Mouse (Mus musculus) kidney, postnatal 25 days (tissue): Measurements from ENCODE around the gene Jade1.

Experiments
- DNase-seq, 2 experiments: peaks; one replicate each; pipeline ENCODE4 v3.0.0; 2021; ENCODE audit warnings: mixed read lengths in 2 of 2

Gene Jade1

DNA sequence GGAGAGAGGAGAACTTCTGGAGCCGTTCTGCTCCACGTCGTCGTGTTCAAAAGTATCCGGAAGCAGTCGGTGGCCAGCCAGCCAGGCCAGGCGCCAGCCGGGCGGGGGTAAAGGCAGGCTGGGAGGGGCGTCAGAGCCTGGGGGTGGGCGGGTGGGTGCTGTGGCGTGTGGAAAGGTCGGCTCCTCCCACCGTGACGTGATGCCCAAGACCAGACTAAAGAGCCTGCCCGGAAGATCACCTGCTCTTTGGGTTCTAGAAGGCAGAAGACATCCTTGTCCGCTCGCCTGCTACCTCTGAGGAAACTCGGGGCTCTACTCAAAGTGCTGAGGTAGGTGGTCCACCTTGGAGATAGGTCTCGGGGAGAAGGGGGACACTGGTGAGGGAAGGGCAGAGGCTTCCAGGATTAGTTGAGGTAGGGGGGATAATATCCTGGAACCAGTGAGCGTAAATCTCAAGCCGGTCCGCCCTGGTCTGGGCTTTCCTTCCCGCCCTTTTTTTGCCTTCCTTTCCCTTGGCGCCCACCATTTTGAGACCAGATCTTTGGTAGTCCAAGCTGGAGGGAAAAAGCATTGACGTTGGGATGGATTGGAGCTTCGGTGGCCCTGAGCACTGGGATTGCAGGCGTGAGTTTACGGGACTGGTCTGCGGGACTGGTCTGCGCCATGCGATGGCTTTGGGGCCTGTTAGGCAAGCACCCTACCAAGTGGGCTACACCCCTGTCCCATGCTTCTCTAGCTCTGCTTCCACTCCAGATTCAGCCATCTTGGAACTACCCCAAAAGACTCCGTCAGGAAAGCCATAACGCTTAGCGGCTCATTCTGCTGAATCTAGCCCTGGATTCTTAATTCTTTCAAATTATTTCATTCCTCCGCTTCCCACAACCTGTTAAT is at the start of gene Jade1:
Jade1 (plus strand) TSS at position 241 of the 891 bp plus-strand sequence.
- DNase-seq, result no peak

DNA sequence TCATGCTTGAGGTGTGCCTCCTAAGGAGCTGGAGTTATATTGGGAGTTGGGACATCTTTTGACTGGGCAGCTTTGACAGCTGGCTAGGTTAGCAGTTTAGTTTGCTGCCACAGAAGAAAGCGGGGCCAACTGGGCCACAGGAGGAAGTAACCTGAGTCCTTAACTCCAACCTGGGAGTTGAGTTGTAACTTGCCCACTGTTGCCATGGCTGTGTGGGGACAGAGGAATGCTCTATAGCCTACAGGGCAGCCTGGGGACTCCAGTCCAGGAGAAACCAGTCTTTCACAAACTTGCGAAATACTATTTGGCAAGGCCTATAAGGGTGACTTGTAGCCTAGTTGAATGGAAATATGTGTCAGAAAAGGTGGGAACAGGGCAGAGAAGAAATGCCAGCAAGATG is 46.1 kb upstream of the Jade1 start:
- DNase-seq, result peak; percentile 52 to 82

DNA sequence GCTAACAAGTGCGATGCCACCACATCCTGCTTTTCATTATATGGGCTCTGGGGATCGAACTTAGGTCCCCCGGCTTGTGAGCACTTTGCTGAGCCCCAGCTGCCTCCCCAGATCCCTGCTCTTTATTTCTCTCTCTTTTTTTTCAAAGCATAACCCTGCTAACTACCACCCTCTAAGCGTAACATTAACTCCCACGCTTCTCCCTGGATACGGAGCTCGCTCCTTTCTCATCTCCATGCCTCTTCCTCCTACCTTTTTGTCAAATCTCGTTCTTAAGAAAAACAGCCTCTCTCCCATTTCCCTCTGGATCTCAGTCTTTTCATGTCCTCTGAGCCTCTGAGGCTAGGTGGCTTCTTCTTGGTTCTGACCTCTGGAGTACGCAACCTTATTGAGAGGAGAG is 45.3 kb upstream of the Jade1 start:
- DNase-seq, result no peak

DNA sequence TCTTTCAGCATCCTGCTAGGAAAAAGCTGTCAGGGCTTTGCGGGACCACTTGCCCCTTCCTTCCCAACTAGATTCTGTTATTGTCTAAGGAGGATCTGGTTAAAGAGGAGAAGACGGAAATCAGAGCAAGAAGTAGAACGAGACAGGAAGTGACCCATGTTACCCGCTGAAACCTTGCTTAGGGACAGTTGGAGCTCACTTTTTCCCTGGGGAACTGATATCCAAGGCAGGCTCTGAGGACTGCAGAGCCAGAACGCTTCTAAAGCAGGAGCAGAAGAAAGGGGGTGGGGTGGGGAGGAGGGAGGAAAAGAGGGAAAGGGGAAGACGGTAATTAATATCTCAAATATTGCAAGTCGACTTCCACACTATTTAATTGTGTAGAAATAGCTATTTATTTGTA is 44.8 kb upstream of the Jade1 start:
- no peak for DNase-seq

DNA sequence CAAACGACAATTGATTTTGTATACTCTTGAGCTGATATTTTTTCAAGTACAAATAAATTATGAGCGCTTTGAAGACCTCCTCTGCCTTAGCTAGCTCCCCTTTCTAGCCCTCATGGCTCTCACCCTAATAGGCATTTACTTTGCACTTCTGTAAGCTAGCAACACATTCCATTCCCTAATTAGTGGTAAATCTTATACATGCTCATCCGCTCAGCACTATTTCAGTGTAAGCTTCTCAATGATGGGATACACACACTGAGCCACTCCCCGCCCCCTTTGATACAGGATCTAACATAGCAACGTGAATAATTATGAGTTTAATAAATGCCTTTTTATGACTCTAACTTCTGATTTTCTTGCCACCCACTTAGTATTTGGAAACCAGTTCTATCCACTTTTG is 41.5 kb upstream of the Jade1 start:
- DNase-seq, result no peak

DNA sequence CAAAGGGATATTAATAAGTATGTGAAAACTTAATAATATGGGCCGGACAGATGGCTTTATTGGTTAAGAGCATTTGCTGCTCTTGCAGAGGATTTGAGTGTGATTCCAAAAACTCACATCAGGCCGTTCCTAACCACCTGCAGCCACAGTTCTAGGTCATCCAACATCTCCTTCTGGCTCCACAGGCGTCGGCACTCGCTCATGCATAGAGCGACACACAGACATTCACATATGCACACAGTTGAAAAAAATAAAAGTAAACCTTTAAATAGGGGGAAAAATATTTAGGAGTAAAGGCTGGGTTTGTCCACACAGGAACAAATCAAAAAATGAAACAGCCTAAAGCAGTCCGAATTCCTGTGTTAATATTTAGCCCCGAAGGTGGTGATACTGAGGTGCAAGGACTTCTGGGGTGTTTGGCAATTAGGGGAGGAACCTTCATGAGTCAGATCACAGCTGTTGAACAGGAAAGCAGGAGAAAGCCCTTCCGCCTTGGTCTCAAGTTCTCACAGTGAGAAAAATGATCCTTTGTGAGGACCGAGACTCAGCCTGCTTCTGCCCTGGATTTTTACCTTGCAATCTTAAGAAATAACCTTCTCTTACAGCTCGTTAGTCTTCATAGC is 40.7 kb upstream of the Jade1 start:
- no peak for DNase-seq

DNA sequence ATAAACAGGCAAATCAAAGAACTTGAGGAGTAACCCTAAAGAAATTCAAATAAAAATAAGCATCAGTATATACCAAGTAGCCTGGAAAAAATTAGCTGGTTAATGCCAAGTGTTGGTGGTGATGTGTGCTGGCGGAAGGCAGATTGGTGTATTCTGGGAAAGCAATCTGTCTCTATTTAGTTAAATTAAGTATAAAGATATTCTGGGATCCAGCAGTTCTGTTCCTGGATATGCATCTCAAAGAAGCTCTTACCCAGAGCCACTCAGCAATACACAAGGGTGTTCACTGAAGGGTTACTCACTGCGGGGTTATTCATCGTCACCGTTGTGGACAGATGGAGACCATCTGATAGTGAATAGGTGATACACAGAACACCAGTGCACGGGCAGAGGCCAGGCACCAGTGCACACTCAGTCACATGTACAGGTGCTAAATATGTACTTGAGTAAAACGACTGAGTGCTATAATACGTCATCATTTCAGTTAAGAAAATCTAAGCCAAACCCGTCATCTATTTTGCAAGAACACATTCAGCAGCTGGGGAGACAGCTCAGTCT is 38.5 kb upstream of the Jade1 start:
- DNase-seq, result no peak

DNA sequence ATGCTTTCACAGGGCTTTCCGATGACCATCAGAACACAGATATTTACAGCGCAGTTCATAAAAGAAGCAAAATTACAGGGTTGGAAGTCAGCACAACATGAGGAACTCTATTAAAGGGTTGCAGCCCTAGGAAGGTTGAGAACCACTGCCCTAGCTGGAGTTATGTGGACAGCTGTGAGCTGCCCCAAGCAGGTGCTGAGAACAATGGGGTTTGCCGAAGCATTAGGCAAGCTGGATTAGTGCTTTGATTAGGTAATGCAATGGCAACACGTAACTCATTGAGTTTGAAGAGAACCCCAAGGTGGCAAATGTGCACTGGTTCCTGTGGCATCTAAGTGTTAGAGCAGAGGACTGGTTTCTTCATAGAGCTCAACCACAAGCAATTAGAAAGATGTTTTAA is 34.6 kb upstream of the Jade1 start:
- DNase-seq, result no peak

DNA sequence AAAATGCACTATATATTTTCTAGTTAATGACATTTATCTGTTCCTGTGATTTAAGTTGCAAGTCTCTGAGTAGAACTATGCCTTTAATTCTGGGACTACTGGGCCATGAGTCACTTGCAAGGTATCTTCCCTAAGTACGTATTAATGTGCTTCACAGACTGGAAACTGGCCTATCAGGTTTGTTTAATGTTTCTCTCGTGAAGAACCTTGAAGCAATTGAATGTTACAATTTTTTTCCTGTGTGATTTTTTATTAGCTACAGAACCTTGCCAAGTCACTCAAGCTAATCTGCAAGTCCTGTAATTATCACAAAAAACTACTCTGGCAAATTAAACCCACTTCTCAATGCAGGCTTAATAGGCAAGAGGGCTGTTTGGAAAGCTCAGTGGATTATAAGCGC is 33.8 kb upstream of the Jade1 start:
- DNase-seq, result no peak

DNA sequence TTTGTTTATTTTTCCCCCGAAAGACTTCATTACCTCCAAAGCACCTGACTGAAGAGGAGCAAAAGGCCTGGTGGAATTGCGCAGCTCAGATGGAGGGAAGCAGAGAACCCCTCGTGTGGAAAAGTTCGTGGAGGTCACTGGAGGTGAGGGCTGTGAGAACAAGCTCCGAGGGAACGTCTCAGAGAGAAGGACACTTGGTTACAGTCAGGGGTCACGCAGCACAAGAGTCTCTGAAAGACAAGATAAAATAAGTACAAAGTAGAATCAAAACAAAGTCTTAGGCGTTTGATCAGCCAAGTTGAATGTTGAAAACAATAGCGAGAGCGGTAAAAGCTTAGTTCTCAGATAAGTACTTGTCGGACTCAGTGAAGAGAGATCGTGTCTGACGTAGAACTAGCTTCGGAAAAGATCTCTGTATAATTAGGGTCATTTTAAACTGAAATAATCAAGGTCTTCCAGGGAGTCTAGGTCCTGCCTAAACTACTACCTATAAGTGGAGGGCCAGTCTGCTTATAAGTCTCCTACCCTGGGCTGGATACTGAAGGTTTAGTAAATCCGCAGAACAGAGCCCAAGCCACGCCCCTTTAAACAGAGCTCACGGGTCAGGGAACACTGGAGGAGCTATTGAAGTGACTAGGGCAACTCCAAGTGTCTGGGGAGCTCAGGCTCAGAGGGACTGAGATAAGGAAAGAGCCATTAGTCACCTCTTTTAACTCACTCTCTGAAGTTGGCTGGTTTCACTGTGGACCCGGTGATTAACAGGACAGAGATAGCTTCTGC is 33.1 kb upstream of the Jade1 start:
- peak; percentile 64 to 70 for DNase-seq

DNA sequence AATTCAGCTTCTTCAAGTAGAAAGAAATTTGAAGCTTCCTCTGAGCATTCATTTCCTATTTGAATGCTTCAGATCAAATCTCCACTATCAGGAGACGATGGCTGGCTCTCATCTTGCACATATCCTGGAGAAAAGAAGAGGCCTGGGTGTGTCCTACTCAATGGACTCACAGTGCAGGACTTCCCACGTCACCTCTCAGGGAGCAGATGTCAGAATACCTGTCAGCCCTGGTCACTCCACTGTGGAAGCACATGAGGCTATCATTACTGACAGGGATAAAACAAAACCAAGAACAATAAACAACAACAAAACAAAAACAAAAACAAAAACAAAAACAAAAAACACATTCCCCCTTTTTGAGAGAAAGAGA is 32.5 kb upstream of the Jade1 start:
- DNase-seq, result no peak

DNA sequence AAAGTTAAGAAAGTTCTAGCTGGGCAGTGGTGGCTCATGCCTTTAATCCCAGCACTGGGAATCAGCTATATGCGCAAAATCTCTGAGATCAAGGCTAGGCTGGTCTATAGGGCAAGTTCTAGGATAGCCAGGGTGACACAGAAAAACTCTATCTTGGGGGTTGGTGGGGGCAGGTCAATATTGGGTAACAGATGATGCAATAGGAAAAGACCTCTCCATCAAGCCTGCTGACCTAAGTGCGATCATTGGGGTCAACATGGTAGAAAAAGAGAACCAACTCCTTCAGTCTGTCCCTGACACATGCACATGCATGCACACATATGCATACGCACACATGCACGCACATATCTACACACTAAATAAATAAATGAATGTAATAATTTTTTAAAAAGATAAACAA is 32.1 kb upstream of the Jade1 start:
- DNase-seq, result no peak

DNA sequence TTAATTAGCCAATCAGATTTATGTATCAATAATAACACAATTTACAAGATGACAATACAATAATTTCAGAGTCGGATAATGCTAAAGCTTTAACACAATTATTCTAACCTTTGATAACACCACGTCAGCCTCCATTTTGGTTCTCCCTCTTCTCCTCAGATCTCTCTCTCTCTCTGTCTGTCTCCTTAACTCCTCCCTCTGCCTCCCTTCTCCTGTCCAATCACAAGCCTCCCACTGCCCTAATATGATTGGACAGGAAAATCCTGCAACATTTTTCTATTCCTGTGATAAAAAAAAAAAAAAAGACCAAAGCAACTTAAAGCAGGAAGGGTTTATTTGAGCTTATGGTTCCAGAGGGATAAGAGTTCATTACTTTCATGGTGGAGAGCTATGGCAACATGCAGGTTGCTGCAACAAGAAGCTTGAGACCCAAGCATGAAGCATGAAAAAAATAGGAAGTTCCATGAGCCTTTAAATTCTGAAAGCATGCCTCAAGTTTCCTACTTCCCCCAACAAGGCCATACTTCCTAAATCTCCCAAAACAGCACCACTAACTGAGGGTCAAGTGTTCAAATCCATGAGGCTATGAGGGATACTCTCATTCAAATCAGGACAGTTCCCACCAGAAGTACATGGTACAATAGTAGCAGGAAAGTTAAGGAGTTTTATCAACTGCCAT is 27.1 kb upstream of the Jade1 start:
- no peak for DNase-seq

DNA sequence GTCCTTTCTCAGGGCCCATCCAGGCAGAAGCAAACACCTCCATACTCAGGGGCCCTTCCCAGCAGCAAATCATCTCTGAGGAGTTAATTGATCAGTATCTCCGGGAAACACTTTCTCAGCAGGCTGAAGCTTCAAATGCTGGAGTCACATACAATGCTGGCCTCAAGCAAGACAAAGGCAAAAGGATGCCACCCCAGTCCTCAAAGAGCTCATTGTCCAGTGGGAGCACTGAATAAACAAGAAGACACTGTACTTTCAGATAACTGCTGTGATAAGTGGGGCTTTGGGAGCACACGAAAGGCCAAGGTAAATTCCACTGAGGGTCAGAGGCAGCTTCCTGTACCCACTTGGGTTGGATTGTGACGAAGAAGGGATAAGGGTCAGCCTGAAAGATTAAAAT is 25.4 kb upstream of the Jade1 start:
- no peak for DNase-seq

DNA sequence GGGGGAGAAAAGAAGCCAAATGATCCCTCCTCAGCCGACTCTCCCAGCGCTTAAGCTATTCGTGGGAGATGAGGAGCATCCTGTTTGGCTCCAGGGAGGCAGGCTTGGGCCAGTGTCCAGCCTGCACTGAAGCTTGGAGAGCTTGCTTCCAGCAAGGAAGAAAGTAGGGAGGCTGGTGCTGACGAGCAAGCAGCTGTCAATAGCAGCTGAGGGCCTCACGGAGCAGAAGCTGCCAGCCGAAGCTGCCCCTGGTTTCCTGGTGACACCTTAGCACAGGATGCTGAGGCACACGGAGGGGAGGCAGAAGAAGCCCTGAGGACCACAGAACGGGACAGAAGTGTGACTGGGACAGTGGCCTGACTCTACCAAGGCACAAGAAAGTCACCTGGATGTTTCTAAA is 24.0 kb upstream of the Jade1 start:
- peak in 1 of 2 experiments; percentile 40 for DNase-seq

DNA sequence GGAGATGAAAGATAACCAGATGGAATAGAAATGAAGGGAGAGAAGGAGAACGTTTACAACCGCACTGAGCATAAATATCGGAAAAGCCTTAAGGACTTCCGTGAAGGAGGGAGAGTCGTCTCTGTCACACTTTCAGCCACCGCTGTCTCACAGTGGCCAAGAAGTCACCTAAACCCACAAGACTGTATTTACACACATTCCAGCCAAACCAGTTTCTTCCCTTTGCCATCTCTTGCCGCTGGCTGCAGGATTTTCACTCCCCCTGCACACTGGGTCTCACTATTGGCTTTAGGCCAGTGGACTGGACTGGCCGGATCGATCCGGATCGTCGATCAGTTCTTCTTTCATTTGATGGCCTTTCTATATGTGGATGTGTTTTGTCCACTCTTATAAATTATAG is 23.4 kb upstream of the Jade1 start:
- DNase-seq, result no peak

DNA sequence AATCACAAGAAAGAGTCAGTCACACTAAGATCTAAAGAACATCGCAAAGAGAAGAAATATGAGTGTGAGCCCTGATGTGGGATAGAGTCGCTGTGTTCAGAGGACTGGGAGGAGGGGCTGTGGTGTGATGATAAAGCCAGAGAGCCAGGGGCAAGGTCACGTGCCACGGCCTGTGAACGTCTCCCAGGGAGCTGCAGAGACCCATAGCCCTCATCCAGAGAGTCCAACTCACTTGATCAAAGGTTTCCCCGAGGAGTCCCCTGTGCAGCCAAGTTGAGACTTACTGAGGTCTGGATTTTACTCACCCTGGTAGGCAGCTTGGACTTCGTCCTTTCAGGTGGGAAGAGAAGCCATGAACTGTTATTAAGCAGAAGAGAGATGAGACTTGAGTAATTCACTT is 21.9 kb upstream of the Jade1 start:
- DNase-seq, result peak; percentile 74 to 89

DNA sequence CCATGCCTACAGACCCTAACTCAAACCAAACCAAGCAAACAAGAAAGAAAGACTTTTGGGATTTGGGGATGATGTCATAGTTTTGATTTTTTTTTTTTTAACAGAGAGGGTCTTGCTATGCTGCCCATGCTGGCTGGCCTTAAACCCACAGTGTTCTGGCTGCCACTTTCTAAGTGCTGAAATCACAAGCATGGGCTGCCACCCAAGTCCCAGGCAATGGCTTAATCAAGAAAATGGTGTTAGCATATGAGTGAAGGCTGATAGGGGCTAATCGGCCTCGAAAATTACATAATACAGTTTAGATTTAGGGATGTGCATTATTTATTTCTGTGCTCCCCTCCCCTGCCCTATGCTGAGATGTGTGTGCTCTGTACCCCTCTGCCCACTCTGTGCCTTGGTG is 17.6 kb upstream of the Jade1 start:
- no peak for DNase-seq

DNA sequence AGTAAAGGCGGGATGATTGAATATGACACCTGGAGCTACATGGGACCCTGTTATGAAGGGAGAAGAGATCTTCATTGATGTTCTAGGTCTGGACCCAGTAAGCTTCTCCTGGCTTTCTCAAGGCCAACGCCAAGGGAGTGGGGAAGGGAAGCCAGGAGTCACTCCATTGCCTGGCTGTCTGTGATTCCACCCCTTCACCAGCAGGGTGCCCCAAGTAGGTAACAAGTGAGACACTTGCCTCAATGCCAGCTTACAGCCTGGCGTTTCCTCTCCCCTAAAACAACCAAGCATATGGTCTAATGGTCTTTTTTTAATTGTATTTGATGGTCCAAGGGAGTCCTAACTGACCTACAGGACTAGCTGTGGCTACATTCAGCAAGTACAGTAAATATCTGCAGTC is 14.2 kb upstream of the Jade1 start:
- peak in 1 of 2 experiments; percentile 32 for DNase-seq

DNA sequence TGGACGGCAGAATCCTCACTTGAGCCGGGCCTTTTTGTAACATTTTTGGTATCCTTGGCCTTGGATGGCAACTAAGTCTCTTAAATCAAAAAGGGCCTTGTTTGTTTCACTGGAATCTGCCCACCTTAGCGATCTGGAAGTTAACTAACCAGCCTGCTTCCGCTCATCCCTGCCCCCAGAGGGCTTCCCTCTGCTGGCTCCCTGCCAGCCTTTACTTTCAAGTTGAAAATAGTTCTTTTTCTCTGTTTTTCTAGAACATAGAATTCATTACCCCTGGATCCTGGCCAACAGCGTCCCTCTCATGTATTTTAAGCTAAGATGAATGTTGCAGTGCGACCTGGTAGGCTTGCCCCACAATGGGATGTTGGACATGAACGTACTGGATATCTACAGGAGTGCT is 11.1 kb upstream of the Jade1 start:
- DNase-seq, result peak in 1 of 2 experiments; percentile 49

DNA sequence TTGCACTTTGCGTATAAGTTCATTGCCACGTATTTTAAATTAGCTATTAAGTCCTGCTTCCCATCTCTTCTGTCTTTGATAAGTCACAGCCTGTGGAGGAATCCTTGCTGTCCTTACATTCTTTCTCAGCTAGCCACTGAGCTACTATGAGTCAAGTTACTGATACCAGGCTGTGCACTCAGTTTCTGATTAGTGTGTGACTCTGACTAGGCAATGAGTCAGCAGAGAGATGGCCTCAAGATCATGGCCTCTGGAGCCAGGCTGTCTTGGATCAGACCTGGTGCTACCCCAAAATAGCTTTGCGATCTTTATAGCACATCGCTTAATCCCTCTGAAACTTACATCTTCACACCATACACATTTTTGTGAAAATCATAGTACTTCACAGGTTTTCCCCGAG is 8.2 kb upstream of the Jade1 start:
- no peak for DNase-seq

DNA sequence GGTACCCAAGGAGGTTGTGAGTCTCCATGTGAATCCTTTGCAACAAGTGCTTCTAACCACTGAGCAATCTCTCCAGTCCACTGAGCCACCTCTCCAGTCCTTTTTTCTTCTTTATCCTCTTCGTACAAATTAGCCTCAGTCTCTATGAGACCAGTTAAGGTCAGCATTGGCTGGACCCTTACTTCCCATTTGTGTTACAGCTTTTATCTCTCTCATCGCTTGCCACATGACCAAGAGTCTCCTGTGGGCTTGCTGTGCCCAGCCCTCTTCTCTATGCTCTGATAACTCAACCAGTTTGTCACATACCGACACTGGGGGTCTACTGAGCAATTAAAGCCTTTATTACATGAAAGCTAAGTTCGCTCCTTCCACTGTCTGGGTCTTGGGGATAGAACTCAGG is 7.3 kb upstream of the Jade1 start:
- no peak for DNase-seq

DNA sequence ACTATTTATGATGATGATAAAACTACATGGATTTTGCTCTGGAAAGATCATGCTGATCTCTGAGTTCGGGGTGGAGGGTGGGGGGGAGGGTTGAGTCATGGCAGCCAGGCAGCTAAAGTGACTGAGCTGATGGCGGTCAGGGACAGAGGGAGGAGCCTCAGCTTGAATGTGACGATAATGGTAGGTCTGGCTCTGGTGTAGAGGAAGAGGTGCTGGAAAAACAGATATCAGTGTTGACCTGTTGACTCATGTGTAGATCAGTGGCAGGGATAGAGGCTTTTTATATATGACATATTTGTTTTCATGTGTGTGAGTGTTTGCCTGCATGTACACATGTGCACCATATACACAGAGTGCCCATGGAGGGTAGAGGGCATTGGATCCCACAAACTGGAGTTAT is 3.9 kb upstream of the Jade1 start:
- DNase-seq, result no peak
